Mouse (Mus musculus) heart, embryonic 15.5 days (tissue): ENCODE measurements around the gene Zfp781. TPM values are rescaled to one million over a fixed set of nuclear protein-coding genes. Genes with fewer than 3 reads are reported as not detected.
"Not testable (repeated sequence)": the region's sequence is repeated elsewhere in the genome, so short reads cannot be mapped to it uniquely, and the experiment has no call there.

ENCODE experiments used
- ATAC-seq: fragments of 200-750 bp; cut with Nextera tagmentation; replicated peaks from 2 replicates; pipeline ENCODE4 v1.8.0; 2017; ENCODE audit warnings: low read depth, moderate TSS enrichment; ENCODE audit not compliant: insufficient number of reproducible peaks, insufficient read depth, low FRiP score
- H3K27ac ChIP-seq: fragments of 300-500 bp; sonication (generic); 2 replicates; pipeline ENCODE4 v1.5.1; 2015; ENCODE audit warnings: mild to moderate bottlenecking, inconsistent platforms
- H3K27me3 ChIP-seq: fragments of 300-500 bp; sonication (generic); 2 replicates; pipeline ENCODE4 v1.6.1; 2015; ENCODE audit warnings: inconsistent platforms
- H3K36me3 ChIP-seq: fragments of 300-500 bp; sonication (generic); 2 replicates; pipeline ENCODE4 v1.6.1; 2015; ENCODE audit warnings: mild to moderate bottlenecking, inconsistent platforms
- H3K4me1 ChIP-seq: fragments of 300-500 bp; sonication (generic); replicated peaks from 2 replicates; pipeline ENCODE4 v1.6.1; 2015; ENCODE audit warnings: inconsistent platforms
- H3K4me2 ChIP-seq: fragments of 300-500 bp; sonication (generic); 2 replicates; pipeline ENCODE4 v1.6.1; 2015; ENCODE audit warnings: inconsistent platforms, mild to moderate bottlenecking, moderate library complexity
- H3K4me3 ChIP-seq: fragments of 300-500 bp; sonication (generic); 2 replicates; pipeline ENCODE4 v1.5.1; 2015; ENCODE audit warnings: mild to moderate bottlenecking, inconsistent platforms
- H3K9ac ChIP-seq: fragments of 300-500 bp; sonication (generic); 2 replicates; pipeline ENCODE4 v1.6.1; 2015; ENCODE audit warnings: mild to moderate bottlenecking, inconsistent platforms
- H3K9me3 ChIP-seq: fragments of 300-500 bp; sonication (generic); replicated peaks from 2 replicates; pipeline ENCODE4 v1.6.1; 2016; ENCODE audit warnings: inconsistent platforms
- WGBS: fragments of 180-500 bp; shearing (Covaris S2); methylation state at CpG from one replicate; pipeline ENCODE4 v1.1.7; 2015; ENCODE audit warnings: mixed read lengths; 5-methylcytosine and 5-hydroxymethylcytosine counted together
- polyA plus RNA-seq: library from polyadenylated mRNA; unstranded; fragments of >200 nt; fragmentation: Nextera tagmentation; extraction: Ambion mirVana; gene quantifications from 2 replicates; pipeline ENCODE4 v1.2.1, GENCODE M21; 2015

Gene Zfp781
- 1.4 and 2.5 TPM in 2 replicates for polyA plus RNA-seq

- not testable (repeated sequence) for H3K4me2 ChIP-seq, H3K4me1 ChIP-seq, H3K27me3 ChIP-seq, H3K4me3 ChIP-seq, H3K36me3 ChIP-seq, H3K9ac ChIP-seq, H3K27ac ChIP-seq, H3K9me3 ChIP-seq
- peak; percentile 91 for ATAC-seq
- WGBS, result no CpG with 5 or more reads among the region's 43 CpGs
Measured at GRCm38 (mm10) chr10:81929842-81930743, at the start of gene Zfp781. TSS of gene Zfp781 (minus strand) at chr10:81930480.

- H3K4me3 ChIP-seq, H3K36me3 ChIP-seq, H3K9me3 ChIP-seq, H3K4me1 ChIP-seq, ATAC-seq, H3K27ac ChIP-seq, H3K27me3 ChIP-seq, H3K9ac ChIP-seq, H3K4me2 ChIP-seq: not testable (repeated sequence)
- WGBS, result no CpG with 5 or more reads among the region's 44 CpGs
Measured at GRCm38 (mm10) chr10:81978365-81979003, 48.2 kb upstream of the Zfp781 start.

GRCm38 (mm10) chr10:81930744-81931118 is 451 bp upstream of the Zfp781 start:
- no CpG with 5 or more reads among the region's 3 CpGs for WGBS
- not testable (repeated sequence) for ATAC-seq, H3K27ac ChIP-seq

GRCm38 (mm10) chr10:81863409-81864407 is 66.6 kb downstream of the Zfp781 start, which contains the start of gene Gm32687:
TSS of gene Gm32687 (plus strand) at chr10:81863934.
- H3K4me2 ChIP-seq, H3K27me3 ChIP-seq: not testable (repeated sequence)

More at GRCm38 (mm10) chr10:81930744-81931118, 451 bp upstream of the Zfp781 start:
- H3K4me1 ChIP-seq, H3K4me2 ChIP-seq, H3K9ac ChIP-seq, H3K4me3 ChIP-seq, H3K27me3 ChIP-seq, H3K9me3 ChIP-seq, H3K36me3 ChIP-seq: not testable (repeated sequence)

More at GRCm38 (mm10) chr10:81863409-81864407, 66.6 kb downstream of the Zfp781 start, which contains the start of gene Gm32687:
- H3K4me3 ChIP-seq, result 0 out of 2 replicates have a peak within 1 kb of the TSS, but pooled peaks have one; percentile 21
- not testable (repeated sequence) for H3K9ac ChIP-seq, H3K36me3 ChIP-seq, H3K4me1 ChIP-seq, H3K9me3 ChIP-seq, H3K27ac ChIP-seq
- 29% methylated on average over 4 of the region's 49 CpGs for WGBS
- peak; percentile 99 for ATAC-seq

Other genes with a start within 250 kb of the Zfp781 start
- gene Zfp433, start 225.7 kb downstream of the Zfp781 start, polyA plus RNA-seq, result 8.3 and 10.9 TPM in 2 replicates
- 3.9 and 4.6 TPM in 2 replicates for gene Gm3055, start 159.3 kb downstream of the Zfp781 start, polyA plus RNA-seq
- 1.2 and 2.2 TPM in 2 replicates for gene Gm4767, start 118.3 kb downstream of the Zfp781 start, polyA plus RNA-seq
- 4.8 and 6.1 TPM in 2 replicates for gene Gm32687, start 66.5 kb downstream of the Zfp781 start, polyA plus RNA-seq
- 9.5 and 10.8 TPM in 2 replicates for gene Zfp873, start 117.6 kb upstream of the Zfp781 start, polyA plus RNA-seq
- gene BC024063, start 152.9 kb upstream of the Zfp781 start, polyA plus RNA-seq, result 2.4 and 2.7 TPM in 2 replicates
- gene AU041133, start 197.5 kb upstream of the Zfp781 start, polyA plus RNA-seq, result 3.8 and 4.5 TPM in 2 replicates